Mouse (Mus musculus) left cerebral cortex, postnatal 14 days (tissue): ENCODE results near the gene Adcy3. TPM values are rescaled to one million over a fixed set of nuclear protein-coding genes. Genes with fewer than 3 reads are reported as not detected.

Source experiments
- DNase-seq, 2 experiments: peaks; one replicate each; pipeline ENCODE4 v3.0.0; 2021 to 2022; ENCODE audit warnings: low spot score in 2 of 2, mixed read lengths in 1 of 2
- intact Hi-C: fragments of 180-260 bp; cut with DNase I; formaldehyde crosslinking; loops from one replicate; pipeline ENCODE4 v1.15.1; 2025
- total RNA-seq, 2 experiments: library from RNA; stranded (reverse); gene quantifications; 2 replicates each; pipeline ENCODE4 v1.2.3; 2021

Adcy3 gene
- total RNA-seq, 2 experiments from 2014 or later = 54.3 to 57.5 TPM

DNA sequence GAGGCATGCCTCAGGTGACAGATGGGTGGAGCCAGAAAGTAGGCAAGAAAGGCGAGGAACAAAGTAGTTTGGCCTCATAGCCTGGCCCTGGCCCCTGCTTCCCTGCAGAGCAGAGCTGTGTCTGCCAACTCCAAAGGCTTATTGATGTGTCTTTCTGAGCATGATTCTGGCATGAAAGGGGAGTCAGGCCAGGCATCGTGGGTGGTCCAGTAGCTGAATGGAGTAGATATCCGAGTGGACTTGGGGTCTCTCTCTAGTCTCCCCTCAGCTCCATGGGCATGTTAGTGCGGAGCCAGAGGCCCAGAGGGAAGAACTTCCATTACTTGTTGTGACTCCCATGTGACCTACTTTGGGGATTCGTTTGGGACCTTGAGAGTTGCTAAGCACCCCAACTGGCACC is 45.9 kb downstream of the Adcy3 start:
- intact Hi-C loops = no loop called here

GRCm38 (mm10) chr12:4179671-4180233 is 46.8 kb downstream of the Adcy3 start:
- intact Hi-C loops = no loop called here
- DNase-seq = no peak

More for the DNA sequence above, 45.9 kb downstream of the Adcy3 start:
- no peak for DNase-seq

DNA sequence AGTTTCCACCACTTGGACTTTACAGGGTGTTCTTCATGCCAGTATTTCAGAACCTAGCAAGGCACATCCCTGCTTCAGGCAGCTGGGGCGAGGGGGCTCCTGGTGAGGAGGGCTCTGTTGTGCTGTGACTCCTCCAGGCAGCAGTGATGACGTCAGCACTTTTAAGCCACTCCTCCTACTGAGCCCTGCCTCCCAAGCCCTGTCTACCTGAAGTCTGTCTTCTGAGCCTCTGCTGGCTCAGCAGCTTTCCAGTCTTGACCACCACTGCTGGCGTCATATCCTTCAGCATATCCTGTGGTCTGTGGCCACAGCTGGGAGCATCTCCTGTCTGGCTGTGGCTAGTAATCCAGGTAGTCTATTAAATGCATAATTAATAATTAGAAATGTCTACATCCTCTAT is 47.6 kb downstream of the Adcy3 start:
- DNase-seq = no peak
- intact Hi-C loops = no loop called here

DNA sequence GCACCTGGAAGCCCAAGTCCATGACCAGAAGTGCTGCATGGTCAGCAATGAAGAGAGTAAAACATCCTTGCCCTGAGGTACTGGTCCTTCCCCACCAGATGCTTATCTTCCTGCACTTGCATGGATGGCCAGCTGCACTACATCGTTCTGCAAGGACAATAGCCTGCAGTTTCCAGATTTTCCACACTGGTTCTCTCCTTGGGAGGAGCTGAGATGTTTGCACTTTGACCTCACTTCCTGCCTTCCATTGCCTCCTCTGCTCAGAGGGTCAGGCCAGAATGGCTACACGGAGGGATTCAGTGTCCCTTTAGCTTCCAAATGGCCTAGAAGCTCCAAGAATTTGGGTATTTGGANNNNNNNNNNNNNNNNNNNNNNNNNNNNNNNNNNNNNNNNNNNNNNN is 51.7 kb downstream of the Adcy3 start:
- intact Hi-C loops = no loop called here
- DNase-seq = no peak

- intact Hi-C loops = no loop called here
- DNase-seq = no peak
Measured at GRCm38 (mm10) chr12:4188171-4189059, 55.5 kb downstream of the Adcy3 start.

DNA sequence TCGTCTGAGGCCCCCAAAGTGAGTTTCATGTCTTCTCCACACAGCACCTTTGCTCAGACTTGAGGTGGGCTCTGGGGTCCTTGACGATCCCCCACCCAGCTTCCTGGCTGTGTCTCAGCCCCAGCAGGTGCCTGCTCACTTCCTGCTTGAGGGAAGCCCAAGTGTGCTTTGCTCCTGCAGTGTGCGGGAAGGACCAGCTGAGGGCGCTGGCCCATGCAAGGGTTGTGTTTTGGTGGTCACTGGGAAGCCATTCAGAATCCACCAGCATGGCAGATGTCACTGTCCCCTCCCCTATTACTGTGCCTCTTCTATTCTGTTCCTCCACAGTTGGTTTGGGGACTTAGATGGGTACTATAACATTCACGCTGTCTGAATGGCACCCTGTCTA is 56.2 kb downstream of the Adcy3 start:
- DNase-seq = no peak
- intact Hi-C loops = no loop called here

GRCm38 (mm10) chr12:4192514-4192913 is 59.6 kb downstream of the Adcy3 start:
- DNase-seq = no peak
- intact Hi-C loops = loop anchor here (5.0 kb wide), 1 partner anchor 60 kb away; the partner anchor contains the start of gene Adcy3

- intact Hi-C loops = loop anchor here (5.0 kb wide), 1 partner anchor 61 kb away; the partner anchor contains the start of gene Adcy3
Measured at GRCm38 (mm10) chr12:4193025-4193740, 60.3 kb downstream of the Adcy3 start.

GRCm38 (mm10) chr12:4194643-4195042 is 61.7 kb downstream of the Adcy3 start:
- intact Hi-C loops = loop anchor here (5.0 kb wide), 1 partner anchor 62 kb away; the partner anchor contains the start of gene Adcy3
- DNase-seq = peak; percentile 39 to 52

More at GRCm38 (mm10) chr12:4193025-4193740, 60.3 kb downstream of the Adcy3 start:
- no peak for DNase-seq

- no peak for DNase-seq
- intact Hi-C loops = no loop called here
Measured at GRCm38 (mm10) chr12:4198702-4199101, 65.8 kb downstream of the Adcy3 start.

GRCm38 (mm10) chr12:4199271-4199670 is 66.4 kb downstream of the Adcy3 start:
- DNase-seq = no peak
- intact Hi-C loops = no loop called here

DNA sequence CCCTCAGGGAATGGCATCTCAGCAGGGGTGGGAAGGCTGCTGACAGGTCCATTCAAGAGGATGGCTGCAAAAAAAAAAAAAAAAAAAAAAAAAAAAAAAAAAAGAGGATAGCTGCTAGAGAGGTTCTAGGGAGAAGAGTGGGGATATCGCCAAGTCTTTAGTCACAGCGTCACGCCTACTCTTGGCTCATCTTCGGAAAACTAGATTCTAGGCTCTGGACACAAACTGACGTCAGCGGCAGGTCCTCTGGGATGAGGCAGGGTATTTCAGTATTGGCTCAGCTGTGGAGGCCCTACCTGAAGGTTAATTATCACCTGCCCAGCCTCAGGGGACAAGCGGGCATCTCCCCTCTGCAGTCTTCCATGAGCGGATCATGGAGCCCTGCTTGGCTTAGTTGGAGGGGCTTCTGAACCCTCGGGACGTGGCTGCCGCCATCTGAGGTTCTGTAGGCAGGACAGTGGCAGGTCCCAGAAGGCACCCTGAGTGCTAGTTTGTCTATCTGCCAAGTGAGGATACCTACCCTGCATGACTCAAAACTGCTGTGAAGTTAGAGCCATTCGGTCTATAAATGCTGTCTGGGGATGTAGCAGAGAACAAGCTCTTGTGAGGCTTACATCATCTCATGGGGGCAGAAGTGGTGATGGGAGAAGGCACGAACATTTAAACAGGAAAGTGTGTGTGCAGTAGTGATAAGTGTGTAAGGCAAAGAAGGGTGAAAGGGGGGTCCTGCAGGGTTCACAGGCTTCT is 68.7 kb downstream of the Adcy3 start:
- peak; percentile 67 to 83 for DNase-seq
- intact Hi-C loops = loop anchor here (10.0 kb wide), 1 partner anchor 277 kb away; no protein-coding TSS in a partner anchor

DNA sequence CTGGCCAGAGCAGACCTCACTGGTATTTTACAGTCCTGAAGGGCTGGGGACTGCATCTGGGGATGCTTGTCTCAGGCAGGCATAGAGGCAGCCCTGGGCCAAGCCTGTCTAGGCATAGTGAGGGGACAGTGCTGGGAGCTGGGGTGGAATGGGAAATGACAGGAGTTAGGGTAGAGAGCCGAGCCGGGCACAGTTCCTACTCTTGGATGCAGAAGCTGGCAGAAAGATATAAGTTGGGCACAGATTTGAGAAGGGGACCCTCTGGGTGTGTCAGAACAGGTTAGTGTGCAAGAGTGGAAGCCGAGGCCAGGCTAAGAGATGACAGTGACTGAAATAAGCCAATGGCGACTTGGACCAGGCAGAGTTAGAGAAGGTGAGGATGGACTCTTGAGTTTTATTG is 69.3 kb downstream of the Adcy3 start:
- no peak for DNase-seq
- intact Hi-C loops = loop anchor here (10.0 kb wide), 1 partner anchor 277 kb away; no protein-coding TSS in a partner anchor

DNA sequence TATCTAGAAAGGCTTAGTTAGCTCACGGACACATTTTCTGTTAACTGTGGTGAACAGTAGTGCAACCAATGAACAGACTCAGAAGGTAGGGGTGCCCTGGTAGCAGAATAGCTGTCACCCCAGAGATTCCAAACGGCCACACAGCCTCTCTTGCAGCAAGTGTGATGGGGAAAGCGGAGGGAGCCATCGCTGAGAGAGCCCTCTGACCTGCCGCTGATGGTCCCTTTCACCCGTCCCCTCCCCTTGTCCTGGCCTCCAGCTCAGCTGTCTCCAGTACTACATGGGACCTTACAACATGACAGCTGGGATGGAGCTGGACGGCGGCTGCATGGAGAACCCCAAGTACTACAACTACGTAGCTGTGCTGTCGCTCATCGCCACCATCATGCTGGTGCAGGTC is 73.2 kb downstream of the Adcy3 start:
- peak in 1 of 2 experiments; percentile 1 for DNase-seq

DNA sequence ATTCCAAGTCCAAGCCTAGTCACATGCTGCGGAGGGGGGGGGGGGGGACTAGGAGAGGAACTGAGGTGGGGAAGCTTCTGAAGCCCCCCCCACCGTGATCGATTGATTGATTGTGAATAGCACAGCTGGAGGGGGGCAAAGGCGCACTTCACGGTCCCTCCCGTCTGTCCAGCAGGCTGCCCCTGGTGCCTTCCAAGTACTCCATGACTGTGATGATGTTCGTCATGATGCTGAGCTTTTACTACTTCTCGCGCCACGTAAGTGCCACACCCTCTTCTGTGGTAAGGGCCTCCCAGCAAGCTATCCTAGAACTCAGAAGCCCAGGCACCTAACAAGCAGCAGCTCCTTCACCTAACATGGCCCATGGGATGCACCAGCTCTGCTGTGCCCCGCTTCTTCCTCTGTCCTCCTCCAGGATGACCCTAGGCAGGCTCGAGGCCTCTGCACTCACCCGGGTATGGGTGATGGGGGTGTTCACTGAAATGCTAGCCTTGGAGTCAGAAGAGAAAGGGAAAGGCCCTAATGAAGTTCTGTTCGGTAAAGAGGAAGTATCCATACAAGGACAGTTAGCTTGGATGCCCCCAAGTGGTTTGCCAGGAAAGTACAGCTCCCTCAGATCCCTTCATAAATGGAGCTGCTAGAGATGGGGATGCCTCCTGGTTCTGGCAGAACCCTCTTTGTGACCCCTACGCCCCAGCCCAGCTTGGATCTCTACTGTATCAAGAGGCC is 75.7 kb downstream of the Adcy3 start:
- intact Hi-C loops = loop anchor here (5.0 to 10.0 kb wide), 2 partner anchors 101 to 284 kb away; no protein-coding TSS in a partner anchor
- DNase-seq = peak; percentile 81 to 85

More for the DNA sequence above, 73.2 kb downstream of the Adcy3 start:
- intact Hi-C loops = loop anchor here (5.0 to 10.0 kb wide), 2 partner anchors 99 to 281 kb away; no protein-coding TSS in a partner anchor

- intact Hi-C loops = loop anchor here (5.0 to 10.0 kb wide), 2 partner anchors 102 to 284 kb away; no protein-coding TSS in a partner anchor
- peak in 1 of 2 experiments; percentile 1 for DNase-seq
Measured at GRCm38 (mm10) chr12:4209196-4209595, 76.3 kb downstream of the Adcy3 start.

- intact Hi-C loops = no loop called here
- no peak for DNase-seq
Measured at GRCm38 (mm10) chr12:4211174-4211573, 78.3 kb downstream of the Adcy3 start.

DNA sequence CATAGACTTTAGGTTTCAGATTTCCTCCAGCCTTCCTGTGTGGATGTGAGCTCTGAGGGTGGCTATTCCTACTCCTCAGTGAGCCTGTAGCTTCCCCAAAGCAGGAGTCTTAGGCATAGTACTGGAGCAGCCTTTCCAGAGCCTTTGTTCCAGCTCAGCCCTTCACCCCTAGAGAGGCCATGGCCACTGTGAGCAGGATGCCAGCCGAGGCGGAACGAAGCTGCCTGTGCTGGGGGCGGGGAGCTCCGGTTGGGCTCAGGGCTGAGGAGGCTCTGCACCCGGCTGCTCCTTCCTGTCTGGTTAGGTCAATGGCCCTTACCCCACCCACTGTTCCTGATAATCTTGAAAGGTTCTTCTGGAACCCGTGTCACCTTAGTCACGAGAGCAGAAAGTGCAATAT is 80.0 kb downstream of the Adcy3 start:
- no peak for DNase-seq
- intact Hi-C loops = no loop called here
